Mouse (Mus musculus): ENCODE measurements around the gene Smyd4. TPM values are rescaled to one million over a fixed set of nuclear protein-coding genes. Genes with fewer than 3 reads are reported as not detected.

The Smyd4 gene
- polyA plus RNA-seq, 1 experiment from 2014 or later: 11.6 TPM

GRCm38 (mm10) chr11:75318351-75319221 lies 29.6 kb upstream of the Smyd4 start:
- no peak overlapping the region for H3K4me2 ChIP-seq (ENCODE audit: low read length)
- no peaks in the 10 kb centered on the region for H3K27me3 ChIP-seq (replicated peaks; ENCODE audit: control insufficient read depth, insufficient read depth, low read length)
- H3K9ac ChIP-seq (ENCODE audit: low read length): no peak overlapping the region
- peaks cover 47% of the 10 kb centered on the region for H3K36me3 ChIP-seq (ENCODE audit: control insufficient read depth, insufficient read depth, low read length)
- H3K9me3 ChIP-seq (ENCODE audit: control insufficient read depth, low read length): no peaks in the 10 kb centered on the region
- H3K4me1 ChIP-seq (replicated peaks; ENCODE audit: control insufficient read depth, insufficient read depth, low read length): no peaks in the 10 kb centered on the region
- no peak for ATAC-seq (replicated peaks; ENCODE audit: low FRiP score, low TSS enrichment, low read depth)
- 46% methylated on average over 14 of the region's 14 CpGs for WGBS
- no peak for DNase-seq (ENCODE audit: low spot score)
- no peak overlapping the region for H3K4me3 ChIP-seq (ENCODE audit: low read depth, low read length)
- H3K27ac ChIP-seq (ENCODE audit: low read depth): peak overlapping the region; percentile 14; the same call in 1 of the 2 replicates

GRCm38 (mm10) chr11:75319246-75319645 lies 29.0 kb upstream of the Smyd4 start:
- WGBS: 52% methylated on average over 5 of the region's 5 CpGs
- no peak overlapping the region for H3K4me3 ChIP-seq (ENCODE audit: low read depth, low read length)
- H3K27me3 ChIP-seq (replicated peaks; ENCODE audit: control insufficient read depth, insufficient read depth, low read length): no peaks in the 10 kb centered on the region
- H3K9me3 ChIP-seq (ENCODE audit: control insufficient read depth, low read length): no peaks in the 10 kb centered on the region
- H3K27ac ChIP-seq (ENCODE audit: low read depth): peak overlapping the region; percentile 14; the same call in 1 of the 2 replicates
- H3K4me2 ChIP-seq (ENCODE audit: low read length): no peak overlapping the region
- H3K4me1 ChIP-seq (replicated peaks; ENCODE audit: control insufficient read depth, insufficient read depth, low read length): no peaks in the 10 kb centered on the region
- DNase-seq (ENCODE audit: low spot score) (no peak), ATAC-seq (replicated peaks; ENCODE audit: low FRiP score, low TSS enrichment, low read depth) (no peak)
- no peak overlapping the region for H3K9ac ChIP-seq (ENCODE audit: low read length)
- H3K36me3 ChIP-seq (ENCODE audit: control insufficient read depth, insufficient read depth, low read length): peaks cover 40% of the 10 kb centered on the region

- Histone ChIP-seq H3K9me3 (ENCODE audit: control insufficient read depth, low read length) (no peaks in the 10 kb centered on the region), H3K9ac (ENCODE audit: low read length) (no peak overlapping the region), H3K27ac (ENCODE audit: low read depth) (no peak overlapping the region), H3K27me3 (replicated peaks; ENCODE audit: control insufficient read depth, insufficient read depth, low read length) (no peaks in the 10 kb centered on the region), H3K4me1 (replicated peaks; ENCODE audit: control insufficient read depth, insufficient read depth, low read length) (peaks cover 14% of the 10 kb centered on the region), H3K4me2 (ENCODE audit: low read length) (no peak overlapping the region), H3K36me3 (ENCODE audit: control insufficient read depth, insufficient read depth, low read length) (peaks cover 5% of the 10 kb centered on the region), H3K4me3 (ENCODE audit: low read depth, low read length) (no peak overlapping the region)
- WGBS: 59% methylated on average over 8 of the region's 8 CpGs
- no peak for DNase-seq (ENCODE audit: low spot score)
- no peak for ATAC-seq (replicated peaks; ENCODE audit: low FRiP score, low TSS enrichment, low read depth)
Observed at GRCm38 (mm10) chr11:75323326-75323737, 24.9 kb upstream of the Smyd4 start.

GRCm38 (mm10) chr11:75324433-75324832 lies 23.8 kb upstream of the Smyd4 start:
- WGBS: 89% methylated on average over 2 of the region's 2 CpGs
- Histone ChIP-seq H3K9ac (ENCODE audit: low read length) (no peak overlapping the region), H3K27ac (ENCODE audit: low read depth) (no peak overlapping the region), H3K4me2 (ENCODE audit: low read length) (no peak overlapping the region), H3K4me3 (ENCODE audit: low read depth, low read length) (no peak overlapping the region), H3K36me3 (ENCODE audit: control insufficient read depth, insufficient read depth, low read length) (peaks cover 7% of the 10 kb centered on the region), H3K27me3 (replicated peaks; ENCODE audit: control insufficient read depth, insufficient read depth, low read length) (no peaks in the 10 kb centered on the region), H3K9me3 (ENCODE audit: control insufficient read depth, low read length) (no peaks in the 10 kb centered on the region), H3K4me1 (replicated peaks; ENCODE audit: control insufficient read depth, insufficient read depth, low read length) (peaks cover 14% of the 10 kb centered on the region)
- DNase-seq (ENCODE audit: low spot score) (no peak), ATAC-seq (replicated peaks; ENCODE audit: low FRiP score, low TSS enrichment, low read depth) (no peak)

- ATAC-seq (replicated peaks; ENCODE audit: low FRiP score, low TSS enrichment, low read depth) (0 out of 2 replicates have a peak, but pooled peaks have one; percentile 32), DNase-seq (ENCODE audit: low spot score) (no peak)
- H3K27ac ChIP-seq (ENCODE audit: low read depth): peak overlapping the region; percentile 48
- no peak overlapping the region for H3K9ac ChIP-seq (ENCODE audit: low read length)
- no peak overlapping the region for H3K4me3 ChIP-seq (ENCODE audit: low read depth, low read length)
- peaks cover 14% of the 10 kb centered on the region for H3K4me1 ChIP-seq (replicated peaks; ENCODE audit: control insufficient read depth, insufficient read depth, low read length)
- H3K9me3 ChIP-seq (ENCODE audit: control insufficient read depth, low read length): no peaks in the 10 kb centered on the region
- H3K27me3 ChIP-seq (replicated peaks; ENCODE audit: control insufficient read depth, insufficient read depth, low read length): no peaks in the 10 kb centered on the region
- peaks cover 7% of the 10 kb centered on the region for H3K36me3 ChIP-seq (ENCODE audit: control insufficient read depth, insufficient read depth, low read length)
- 29% methylated on average over 16 of the region's 16 CpGs for WGBS
- H3K4me2 ChIP-seq (ENCODE audit: low read length): no peak overlapping the region
Observed at GRCm38 (mm10) chr11:75325116-75325968, 22.9 kb upstream of the Smyd4 start.

GRCm38 (mm10) chr11:75325969-75326311 lies 22.3 kb upstream of the Smyd4 start:
- DNase-seq (ENCODE audit: low spot score) (no peak), ATAC-seq (replicated peaks; ENCODE audit: low FRiP score, low TSS enrichment, low read depth) (no peak)
- Histone ChIP-seq H3K27me3 (replicated peaks; ENCODE audit: control insufficient read depth, insufficient read depth, low read length) (no peaks in the 10 kb centered on the region), H3K4me2 (ENCODE audit: low read length) (no peak overlapping the region), H3K4me1 (replicated peaks; ENCODE audit: control insufficient read depth, insufficient read depth, low read length) (peaks cover 14% of the 10 kb centered on the region), H3K27ac (ENCODE audit: low read depth) (peak overlapping the region; percentile 48; the same call in 1 of the 2 replicates), H3K9ac (ENCODE audit: low read length) (no peak overlapping the region), H3K9me3 (ENCODE audit: control insufficient read depth, low read length) (no peaks in the 10 kb centered on the region), H3K36me3 (ENCODE audit: control insufficient read depth, insufficient read depth, low read length) (peaks cover 11% of the 10 kb centered on the region), H3K4me3 (ENCODE audit: low read depth, low read length) (no peak overlapping the region)
- 34% methylated on average over 7 of the region's 7 CpGs for WGBS

GRCm38 (mm10) chr11:75336676-75337075 lies 11.6 kb upstream of the Smyd4 start:
- no peaks in the 10 kb centered on the region for H3K9me3 ChIP-seq (ENCODE audit: control insufficient read depth, low read length)
- no peaks in the 10 kb centered on the region for H3K27me3 ChIP-seq (replicated peaks; ENCODE audit: control insufficient read depth, insufficient read depth, low read length)
- DNase-seq (ENCODE audit: low spot score) (no peak), ATAC-seq (replicated peaks; ENCODE audit: low FRiP score, low TSS enrichment, low read depth) (no peak)
- 83% methylated on average over 8 of the region's 8 CpGs for WGBS
- no peak overlapping the region for H3K27ac ChIP-seq (ENCODE audit: low read depth)
- no peak overlapping the region for H3K9ac ChIP-seq (ENCODE audit: low read length)
- no peaks in the 10 kb centered on the region for H3K4me1 ChIP-seq (replicated peaks; ENCODE audit: control insufficient read depth, insufficient read depth, low read length)
- H3K4me2 ChIP-seq (ENCODE audit: low read length): no peak overlapping the region
- H3K4me3 ChIP-seq (ENCODE audit: low read depth, low read length): no peak overlapping the region
- peaks cover 73% of the 10 kb centered on the region for H3K36me3 ChIP-seq (ENCODE audit: control insufficient read depth, insufficient read depth, low read length)

- H3K4me3 ChIP-seq (ENCODE audit: low read depth, low read length): no peak overlapping the region
- H3K27me3 ChIP-seq (replicated peaks; ENCODE audit: control insufficient read depth, insufficient read depth, low read length): no peaks in the 10 kb centered on the region
- H3K27ac ChIP-seq (ENCODE audit: low read depth): no peak overlapping the region
- WGBS: 90% methylated on average over 7 of the region's 7 CpGs
- no peak for DNase-seq (ENCODE audit: low spot score)
- H3K9ac ChIP-seq (ENCODE audit: low read length): no peak overlapping the region
- H3K4me2 ChIP-seq (ENCODE audit: low read length): no peak overlapping the region
- no peaks in the 10 kb centered on the region for H3K9me3 ChIP-seq (ENCODE audit: control insufficient read depth, low read length)
- H3K4me1 ChIP-seq (replicated peaks; ENCODE audit: control insufficient read depth, insufficient read depth, low read length): no peaks in the 10 kb centered on the region
- H3K36me3 ChIP-seq (ENCODE audit: control insufficient read depth, insufficient read depth, low read length): peaks cover 69% of the 10 kb centered on the region
- no peak for ATAC-seq (replicated peaks; ENCODE audit: low FRiP score, low TSS enrichment, low read depth)
Observed at GRCm38 (mm10) chr11:75337246-75337645, 11.0 kb upstream of the Smyd4 start.

Data from intestine, embryonic 14.5 days (tissue).